Mouse (Mus musculus) heart, postnatal 36 days (tissue): ENCODE results near the gene Pigr. TPM values are rescaled to one million over a fixed set of nuclear protein-coding genes. Genes with fewer than 3 reads are reported as not detected.
A peak's percentile ranks its signal among the peaks of the same experiment; 100 is the strongest.

Source experiments
- DNase-seq, 2 experiments: peaks; one replicate each; pipeline ENCODE4 v3.0.0; 2021 to 2022
- intact Hi-C: fragments of 180-260 bp; cut with DNase I; formaldehyde crosslinking; loops from one replicate; pipeline ENCODE4 v1.15.1; 2025
- total RNA-seq, 2 experiments: library from RNA; stranded (reverse); gene quantifications; 2 replicates each; pipeline ENCODE4 v1.2.3; 2021

Pigr gene
- total RNA-seq, 2 experiments from 2014 or later: not detected

- intact Hi-C loops: no loop called here
- DNase-seq: no peak
Measured at GRCm38 (mm10) chr1:130828656-130829055, 2.2 kb downstream of the Pigr start.

- no peak for DNase-seq
- intact Hi-C loops: no loop called here
Measured at GRCm38 (mm10) chr1:130829906-130830830, 3.7 kb downstream of the Pigr start.

- intact Hi-C loops: no loop called here
- no peak for DNase-seq
Measured at GRCm38 (mm10) chr1:130832230-130833149, 6.0 kb downstream of the Pigr start.

GRCm38 (mm10) chr1:130835161-130835936 is 8.9 kb downstream of the Pigr start:
- no peak for DNase-seq
- intact Hi-C loops: no loop called here

- DNase-seq: no peak
- intact Hi-C loops: no loop called here
Measured at GRCm38 (mm10) chr1:130838288-130838687, 11.8 kb downstream of the Pigr start.

- DNase-seq: no peak
- intact Hi-C loops: no loop called here
Measured at GRCm38 (mm10) chr1:130840599-130841379, 14.3 kb downstream of the Pigr start.

DNA sequence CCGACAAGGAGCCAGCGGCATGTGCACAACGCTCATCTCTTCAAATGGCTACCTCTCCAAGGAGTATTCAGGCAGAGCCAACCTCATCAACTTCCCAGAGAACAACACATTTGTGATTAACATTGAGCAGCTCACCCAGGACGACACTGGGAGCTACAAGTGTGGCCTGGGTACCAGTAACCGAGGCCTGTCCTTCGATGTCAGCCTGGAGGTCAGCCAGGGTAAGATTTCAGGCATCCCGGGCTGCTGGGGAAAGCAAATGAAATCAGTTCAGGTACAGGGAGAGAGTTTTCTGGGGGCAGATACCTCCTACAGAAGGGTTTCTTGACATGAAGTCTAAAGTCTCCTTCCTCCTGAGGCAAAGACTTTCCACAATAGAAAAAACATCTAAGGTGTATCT is 15.1 kb downstream of the Pigr start:
- intact Hi-C loops: no loop called here

DNA sequence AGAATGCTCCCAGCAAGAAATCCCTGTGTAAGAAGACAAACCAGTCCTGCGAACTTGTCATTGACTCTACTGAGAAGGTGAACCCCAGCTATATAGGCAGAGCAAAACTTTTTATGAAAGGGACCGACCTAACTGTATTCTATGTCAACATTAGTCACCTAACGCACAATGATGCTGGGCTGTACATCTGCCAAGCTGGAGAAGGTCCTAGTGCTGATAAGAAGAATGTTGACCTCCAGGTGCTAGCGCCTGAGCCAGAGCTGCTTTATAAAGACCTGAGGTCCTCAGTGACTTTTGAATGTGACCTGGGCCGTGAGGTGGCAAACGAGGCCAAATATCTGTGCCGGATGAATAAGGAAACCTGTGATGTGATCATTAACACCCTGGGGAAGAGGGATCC is 18.0 kb downstream of the Pigr start:
- intact Hi-C loops: no loop called here
- no peak for DNase-seq

More for the DNA sequence above, 15.1 kb downstream of the Pigr start:
- no peak for DNase-seq

- intact Hi-C loops: no loop called here
- no peak for DNase-seq
Measured at GRCm38 (mm10) chr1:130849530-130850214, 23.2 kb downstream of the Pigr start.

GRCm38 (mm10) chr1:130850405-130850804 is 23.9 kb downstream of the Pigr start:
- intact Hi-C loops: no loop called here
- no peak for DNase-seq

DNA sequence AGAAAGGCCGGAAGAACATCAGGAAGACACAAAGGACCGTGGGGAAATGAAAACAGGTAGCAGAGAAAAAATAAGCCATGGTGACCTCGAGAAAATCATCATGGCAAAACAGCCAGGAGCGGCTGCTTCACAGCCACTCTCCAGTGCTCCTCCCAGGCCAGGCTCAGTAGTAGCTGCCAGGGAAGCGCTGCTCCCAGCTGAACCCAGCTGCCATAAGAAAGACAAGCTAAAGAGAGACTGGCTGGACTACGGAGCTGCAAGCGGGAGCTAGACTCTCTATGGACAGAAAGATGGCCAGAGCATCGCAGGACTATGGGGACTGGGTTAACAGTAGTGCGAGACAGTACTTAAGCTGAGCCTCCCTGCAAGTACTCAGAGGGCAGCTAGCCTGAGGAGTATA is 28.3 kb downstream of the Pigr start:
- intact Hi-C loops: no loop called here
- no peak for DNase-seq

DNA sequence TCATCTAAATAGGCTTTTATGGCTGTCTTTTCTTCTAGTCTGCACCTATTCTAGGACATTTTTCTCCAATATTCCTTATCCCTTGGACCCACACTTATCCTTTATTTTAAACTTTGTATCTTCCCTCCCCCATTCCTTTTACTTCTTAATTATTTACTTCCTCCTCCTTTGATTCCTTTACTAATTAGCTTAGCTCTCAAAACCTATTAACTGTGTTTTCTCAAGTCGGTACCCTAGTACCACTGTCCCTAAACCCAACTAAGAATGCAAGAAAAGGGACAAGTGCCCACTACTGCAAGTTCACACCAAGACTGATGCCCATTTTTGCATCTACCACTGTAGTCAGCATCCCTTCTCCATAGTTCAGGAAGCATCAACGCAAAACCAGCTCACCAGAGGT is 29.2 kb downstream of the Pigr start:
- DNase-seq: no peak
- intact Hi-C loops: no loop called here

- DNase-seq: no peak
- intact Hi-C loops: no loop called here
Measured at GRCm38 (mm10) chr1:130857456-130857855, 31.0 kb downstream of the Pigr start.

DNA sequence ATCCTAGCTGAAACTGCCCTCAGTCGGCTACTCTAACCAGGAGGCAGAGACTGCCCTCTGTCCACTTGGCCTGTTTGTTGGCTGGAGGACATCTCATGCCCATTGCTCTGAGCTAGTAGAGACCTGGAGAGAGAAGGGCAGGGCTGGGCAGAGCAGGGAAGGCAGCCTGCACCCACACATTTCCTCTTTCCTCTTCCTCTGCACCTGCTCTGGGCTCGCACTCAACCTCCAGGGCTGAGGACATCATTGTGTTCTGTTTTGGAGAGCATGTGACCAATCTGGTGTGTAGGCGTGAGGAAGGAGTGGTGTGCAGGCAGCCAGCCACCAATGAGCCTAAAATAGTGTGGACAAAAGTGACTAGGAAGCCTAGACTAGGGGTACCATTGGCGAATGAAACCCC is 37.8 kb downstream of the Pigr start:
- DNase-seq: no peak
- intact Hi-C loops: no loop called here

- DNase-seq: no peak
- intact Hi-C loops: no loop called here
Measured at GRCm38 (mm10) chr1:130864741-130865140, 38.3 kb downstream of the Pigr start.

DNA sequence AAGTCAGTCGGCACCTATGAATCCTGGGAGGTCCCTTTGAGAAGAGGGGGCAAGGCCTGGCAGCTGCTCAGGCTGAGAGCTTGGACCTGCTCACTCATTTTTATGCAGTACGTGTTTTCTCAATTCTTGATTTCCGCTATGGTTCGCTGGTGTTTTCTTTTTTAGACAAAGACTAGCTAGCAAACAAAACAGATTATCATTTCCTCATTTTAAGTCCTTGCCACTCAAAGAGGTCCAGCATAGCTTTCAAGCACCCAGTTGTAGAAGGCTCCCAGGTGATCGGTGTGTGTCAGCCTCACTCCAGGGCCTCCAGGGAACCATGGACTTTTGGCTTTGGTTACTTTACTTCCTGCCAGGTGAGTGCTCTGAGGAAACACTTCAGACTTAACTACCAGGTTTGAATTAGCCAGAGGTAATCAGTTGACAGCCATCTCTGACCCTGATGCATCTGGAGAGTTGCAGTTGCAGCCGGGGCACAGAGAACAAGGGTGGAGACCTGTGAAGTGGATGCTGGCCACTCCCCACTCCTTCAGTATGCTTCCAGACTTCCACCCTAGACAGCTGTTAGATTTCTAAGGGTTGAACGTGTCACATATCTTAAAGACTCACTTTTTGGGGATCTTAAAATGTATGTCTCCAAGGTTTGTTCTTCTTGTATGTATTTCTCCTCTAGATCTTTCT is 39.2 kb downstream of the Pigr start, which contains the start of gene Fcmr:
Fcmr (plus strand) TSS at position 129 of the 681 bp plus-strand sequence.
- DNase-seq: no peak
- intact Hi-C loops: no loop called here

DNA sequence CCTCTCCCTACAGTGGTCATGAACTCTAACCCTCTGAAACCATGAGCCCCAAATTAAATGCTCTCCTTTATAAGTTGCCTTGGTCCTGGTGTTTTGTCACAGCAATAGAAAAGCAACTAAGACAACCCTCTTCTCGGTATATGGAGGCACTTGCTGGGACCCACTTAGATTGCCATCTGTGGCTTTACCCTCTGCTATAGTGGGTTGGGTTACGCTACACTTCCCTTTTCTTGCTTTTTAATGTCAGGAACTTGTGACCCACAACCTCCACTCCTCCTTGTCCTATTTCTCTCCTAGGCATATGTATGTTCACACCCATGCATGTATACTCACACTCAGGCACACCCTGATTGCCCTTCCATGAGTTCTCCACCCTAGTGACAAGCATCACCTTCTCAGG is 46.4 kb downstream of the Pigr start:
- intact Hi-C loops: loop anchor here (5.0 kb wide), 1 partner anchor 326 kb away; no protein-coding TSS in a partner anchor
- no peak for DNase-seq

DNA sequence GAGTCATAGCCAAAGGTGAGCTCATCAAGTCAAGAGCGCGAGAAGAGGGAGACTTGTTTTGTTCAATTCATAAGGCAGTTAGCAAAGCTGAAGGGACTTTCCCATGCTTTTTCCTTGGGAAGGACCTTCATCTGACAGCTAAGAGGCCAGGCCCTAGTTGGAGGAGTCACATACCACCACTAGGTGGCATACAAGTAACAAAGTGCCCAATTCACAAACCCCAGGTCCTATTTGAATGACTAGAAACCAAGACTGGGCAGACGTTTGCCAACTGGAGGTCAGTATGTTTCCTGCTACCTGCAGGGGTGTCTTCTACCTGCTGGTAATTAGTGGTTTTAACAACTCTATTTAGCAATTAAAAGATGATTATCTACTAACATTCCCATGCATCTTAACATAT is 48.7 kb downstream of the Pigr start:
- peak; percentile 27 to 31 for DNase-seq
- intact Hi-C loops: loop anchor here (5.0 kb wide), 2 partner anchors 277 to 382 kb away; partner anchors contain the start of gene Eif2d
